Mouse (Mus musculus) kidney, postnatal 4 days (tissue): ENCODE measurements at regions not wholly inside any gene's neighbourhood (a gene's known extent, or its start where the extent isn't known, plus 50 kb on each side); places are given as distances from the start of the nearest gene placed in this dataset.
A peak's percentile ranks its signal among the peaks of the same experiment; 100 is the strongest.
"Not testable (repeated sequence)": the region's sequence is repeated elsewhere in the genome, so short reads cannot be mapped to it uniquely, and the experiment has no call there.

Source experiments
- DNase-seq, 2 experiments: peaks; one replicate each; pipeline ENCODE4 v3.0.0; 2021; ENCODE audit warnings: mixed read lengths in 2 of 2

GRCm38 (mm10) chr12:119527760-119528159 lies 213.7 kb downstream of the Macc1 start:
- no peak for DNase-seq

GRCm38 (mm10) chr12:119548376-119548775 lies 234.3 kb downstream of the Macc1 start:
- DNase-seq: not testable (repeated sequence)

GRCm38 (mm10) chr12:119576690-119577089 lies 262.6 kb downstream of the Macc1 start:
- DNase-seq: peak; percentile 11 to 15

- no peak for DNase-seq
These were observed 263.2 kb downstream of the Macc1 start for GRCm38 (mm10) chr12:119577280-119577679.

GRCm38 (mm10) chr12:119601361-119601760 lies 287.3 kb downstream of the Macc1 start:
- no peak for DNase-seq

- DNase-seq: no peak
These were observed 310.2 kb downstream of the Macc1 start for GRCm38 (mm10) chr12:119624238-119624637.

GRCm38 (mm10) chr12:119655366-119655765 lies 290.3 kb upstream of the Tmem196 start:
- DNase-seq: peak in 1 of 2 experiments; percentile 10
